Mouse (Mus musculus) gastrocnemius, adult 2 months (tissue): ENCODE measurements at regions not wholly inside any gene's neighbourhood (a gene's known extent, or its start where the extent isn't known, plus 50 kb on each side); places are given as distances from the start of the nearest gene placed in this dataset.

Source experiments
- DNase-seq: peaks from one replicate; pipeline ENCODE4 v3.0.0; 2022
- H3K27ac ChIP-seq: fragments of 200-600 bp; 2 replicates; pipeline ENCODE4 v1.8.1; 2022; ENCODE audit warnings: mild to moderate bottlenecking
- H3K4me3 ChIP-seq: fragments of 200-600 bp; 2 replicates; pipeline ENCODE4 v1.8.1; 2022; ENCODE audit warnings: mild to moderate bottlenecking, moderate library complexity
- CTCF ChIP-seq: fragments of 200-600 bp; IDR thresholded peaks from 2 replicates; pipeline ENCODE4 v1.8.1; 2022; ENCODE audit warnings: antibody characterized with exemption, mild to moderate bottlenecking, moderate library complexity
- intact Hi-C: fragments of 180-260 bp; cut with DNase I; formaldehyde crosslinking; loops from one replicate; pipeline ENCODE4 v1.15.1; 2025

DNA sequence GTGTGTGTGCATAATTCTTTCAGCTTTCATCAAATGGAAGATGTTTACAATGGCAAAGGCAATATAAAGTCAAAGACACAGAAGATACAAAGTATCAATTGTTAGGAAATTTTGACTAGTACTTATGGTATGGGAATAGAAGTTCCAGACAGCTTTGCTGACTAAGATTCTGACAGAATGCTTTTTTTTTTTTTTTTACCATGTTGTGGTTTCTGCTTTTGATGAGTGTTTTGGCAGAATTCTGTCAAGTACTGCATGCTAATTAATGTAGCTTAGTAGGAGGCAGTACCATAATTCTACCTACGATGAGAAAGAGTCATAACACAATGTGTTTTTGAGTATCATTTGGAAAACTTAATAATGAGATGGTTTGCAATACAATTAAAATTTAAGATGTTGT lies 215.3 kb upstream of the Tet2 start:
- no peak for TF ChIP-seq CTCF
- DNase-seq, result no peak
- intact Hi-C loops, result no loop called here
- H3K4me3 ChIP-seq, result no peak overlapping the region
- H3K27ac ChIP-seq, result no peak overlapping the region

DNA sequence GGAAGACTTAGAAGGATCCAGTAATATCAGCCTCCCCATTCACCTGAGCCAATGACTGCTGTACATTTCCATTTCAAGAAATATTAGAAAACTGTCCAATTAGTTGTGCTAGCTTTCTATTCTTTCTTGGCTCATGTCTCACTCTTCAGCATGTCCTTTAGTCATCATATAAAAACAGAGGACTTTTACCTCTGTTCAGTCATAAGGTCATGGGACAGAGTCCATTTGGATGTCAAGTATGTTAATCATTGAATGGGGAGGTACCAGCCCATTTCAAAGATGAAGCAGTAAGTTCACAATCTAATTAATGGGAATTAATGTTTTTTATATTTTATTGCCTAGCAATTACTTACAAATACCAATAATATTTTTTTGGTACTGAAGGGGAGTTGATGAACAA lies 218.8 kb upstream of the Tet2 start:
- no peak for TF ChIP-seq CTCF
- DNase-seq, result no peak
- no peak overlapping the region for H3K27ac ChIP-seq
- H3K4me3 ChIP-seq, result no peak overlapping the region
- intact Hi-C loops, result no loop called here

DNA sequence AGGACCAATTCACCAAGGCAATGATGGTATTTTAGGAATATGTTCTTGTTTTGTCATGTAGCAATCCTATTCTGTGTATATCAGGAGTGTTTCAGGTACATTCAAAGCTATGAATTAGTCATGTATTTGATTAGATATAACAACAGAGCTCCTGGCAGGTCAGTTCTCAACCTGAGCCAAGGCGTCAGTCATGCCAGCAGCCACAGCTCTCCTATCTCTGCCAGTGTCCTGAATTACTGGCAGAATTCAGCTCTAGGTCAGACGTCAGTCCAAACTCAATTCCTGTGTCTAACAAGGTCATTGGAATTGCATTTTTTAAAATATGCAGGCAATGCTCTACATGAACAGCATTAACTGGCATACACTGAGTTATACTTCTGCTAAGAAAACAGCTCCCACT lies 228.6 kb upstream of the Tet2 start:
- H3K4me3 ChIP-seq, result no peak overlapping the region
- intact Hi-C loops, result no loop called here
- no peak for TF ChIP-seq CTCF
- H3K27ac ChIP-seq, result no peak overlapping the region
- no peak for DNase-seq

DNA sequence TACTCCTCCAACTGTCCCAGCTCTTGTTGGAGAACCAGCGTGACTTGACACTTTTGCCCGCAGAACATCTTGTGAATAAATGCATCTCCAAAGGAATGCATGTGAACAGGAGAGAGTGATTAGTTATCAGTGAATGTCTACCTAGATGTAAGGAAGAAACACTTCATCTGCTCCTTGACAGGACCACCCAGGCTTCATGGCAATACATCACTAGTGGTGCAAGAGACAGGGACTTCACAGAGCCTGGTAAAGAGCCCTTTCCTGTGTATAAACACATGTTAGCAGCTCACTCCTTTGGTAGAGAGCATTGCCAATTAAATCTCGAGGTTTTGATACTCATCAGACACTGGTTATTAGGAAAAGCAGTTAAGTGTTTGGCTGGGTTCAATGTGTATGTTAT lies 229.3 kb upstream of the Tet2 start:
- intact Hi-C loops, result no loop called here
- Histone ChIP-seq H3K27ac (no peak overlapping the region), H3K4me3 (no peak overlapping the region)
- no peak for TF ChIP-seq CTCF
- DNase-seq, result no peak

DNA sequence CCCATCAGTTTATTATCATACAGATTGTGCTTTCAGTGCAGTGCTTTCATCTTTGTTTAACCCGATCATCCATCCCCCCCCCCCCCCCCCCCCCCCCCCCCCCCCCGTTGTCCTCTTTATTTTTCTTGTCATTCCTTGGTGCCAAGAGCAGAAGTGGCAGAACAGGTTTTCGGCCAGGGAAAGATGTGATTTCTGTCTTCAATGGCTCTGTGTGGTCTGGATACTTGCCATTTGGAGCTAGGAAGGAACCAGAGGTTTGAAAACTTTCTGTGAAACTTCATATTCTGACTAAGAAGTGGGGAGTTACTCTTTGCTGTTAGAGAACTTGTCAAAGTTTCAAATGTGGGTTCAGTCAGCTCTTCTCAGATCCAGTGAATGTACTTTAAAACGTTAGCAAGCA lies 231.1 kb upstream of the Tet2 start:
- TF ChIP-seq CTCF, result no peak
- no peak overlapping the region for H3K4me3 ChIP-seq
- DNase-seq, result no peak
- intact Hi-C loops, result no loop called here
- no peak overlapping the region for H3K27ac ChIP-seq

DNA sequence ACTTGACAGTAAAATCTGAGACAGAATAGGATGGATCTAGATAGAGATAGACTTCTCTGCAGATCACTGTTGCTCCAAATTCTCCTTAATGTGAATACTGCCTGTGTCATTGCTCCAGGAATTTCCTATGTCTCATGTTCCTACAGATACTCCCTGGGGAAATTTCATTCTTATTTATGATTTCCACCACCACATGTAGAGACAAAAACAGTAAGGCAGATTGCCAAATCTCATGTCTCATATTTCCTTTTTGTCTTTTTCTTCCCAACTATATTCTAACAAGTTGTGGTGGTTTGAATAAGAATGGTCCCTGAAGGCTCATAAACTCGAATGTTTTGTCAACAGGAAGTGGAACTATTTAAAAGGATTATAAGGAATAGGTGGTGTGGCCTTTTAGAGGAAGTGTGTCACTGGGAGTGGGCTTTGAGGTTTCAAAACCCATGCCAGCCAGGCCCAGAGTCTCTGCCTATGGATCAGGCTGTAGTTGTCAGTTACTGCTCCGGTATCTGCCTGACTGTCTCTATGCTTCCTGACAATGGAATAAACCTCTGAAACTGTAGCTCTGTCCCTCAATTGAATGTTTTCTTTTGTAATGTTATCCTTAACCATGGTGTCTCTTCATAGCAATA lies 234.3 kb upstream of the Tet2 start:
- no peak for TF ChIP-seq CTCF
- Histone ChIP-seq H3K4me3 (no peak overlapping the region), H3K27ac (no peak overlapping the region)
- intact Hi-C loops, result no loop called here
- no peak for DNase-seq

DNA sequence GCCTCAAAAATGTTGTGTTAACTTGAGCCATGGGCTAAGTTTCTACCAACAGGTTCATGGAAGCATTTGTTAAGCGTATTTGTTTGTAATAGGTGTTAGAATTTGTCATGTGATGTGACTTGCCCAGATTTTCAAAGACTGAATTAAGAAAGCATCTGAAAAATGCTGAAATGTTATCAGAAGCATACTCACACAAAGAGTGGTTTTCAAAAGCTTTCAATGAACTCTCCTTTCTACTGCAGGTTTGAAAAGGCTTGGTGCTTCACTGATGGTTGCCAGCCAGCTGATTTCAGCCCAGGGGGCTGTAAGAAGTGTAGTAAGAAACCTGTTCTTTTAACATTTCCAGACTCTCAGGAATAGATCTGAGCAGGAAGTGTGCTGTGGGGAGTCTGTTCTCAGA lies 238.1 kb upstream of the Tet2 start:
- intact Hi-C loops, result no loop called here
- DNase-seq, result no peak
- TF ChIP-seq CTCF, result no peak
- Histone ChIP-seq H3K27ac (no peak overlapping the region), H3K4me3 (no peak overlapping the region)

DNA sequence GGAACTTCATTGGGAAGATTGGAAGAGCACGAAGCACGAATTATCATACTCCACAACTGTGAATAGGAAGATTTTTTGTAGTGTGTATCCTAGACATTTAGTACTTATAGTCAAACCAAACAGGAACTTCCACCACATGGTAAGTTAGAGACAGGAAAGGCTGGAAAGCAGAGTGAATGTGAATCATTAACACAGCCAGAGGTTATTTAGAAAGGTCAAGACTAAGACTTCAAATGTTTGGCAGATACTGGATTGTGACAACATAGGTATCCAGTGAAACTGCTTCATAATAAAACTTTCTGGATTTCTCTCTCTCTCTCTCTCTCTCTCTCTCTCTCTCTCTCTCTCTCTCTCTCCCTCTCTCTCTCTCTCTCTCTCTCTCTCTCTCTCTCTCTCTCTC lies 246.4 kb upstream of the Tet2 start:
- H3K4me3 ChIP-seq, result no peak overlapping the region
- no peak overlapping the region for H3K27ac ChIP-seq
- intact Hi-C loops, result no loop called here
- no peak for TF ChIP-seq CTCF
- DNase-seq, result no peak

DNA sequence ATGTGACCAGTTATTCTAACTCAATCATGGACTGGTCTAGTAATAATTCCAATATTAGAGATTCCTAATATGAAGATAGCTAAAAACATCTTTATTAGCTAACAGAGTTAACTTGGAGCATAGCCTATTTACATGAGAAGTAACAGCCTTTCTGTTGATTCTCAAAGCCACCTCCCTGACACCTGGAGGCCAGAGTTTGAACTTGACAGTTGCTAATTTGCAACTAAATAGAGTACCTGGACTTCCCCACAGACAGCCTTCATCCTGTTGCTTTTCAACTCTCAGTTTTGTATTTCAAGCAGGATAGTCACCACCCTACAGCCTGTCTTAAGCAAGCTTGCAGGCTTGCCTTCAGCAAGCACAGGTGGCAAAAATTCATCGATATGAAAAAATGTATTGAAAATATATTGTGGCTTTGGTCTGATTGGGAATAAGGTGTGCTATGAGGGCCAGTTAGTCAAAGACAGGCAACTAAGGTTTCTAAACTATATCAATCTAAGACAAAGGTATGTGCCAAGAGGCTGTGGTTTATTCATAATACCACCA lies 264.1 kb upstream of the Tet2 start:
- no peak overlapping the region for H3K27ac ChIP-seq
- DNase-seq, result no peak
- TF ChIP-seq CTCF, result no peak
- H3K4me3 ChIP-seq, result no peak overlapping the region
- intact Hi-C loops, result no loop called here

DNA sequence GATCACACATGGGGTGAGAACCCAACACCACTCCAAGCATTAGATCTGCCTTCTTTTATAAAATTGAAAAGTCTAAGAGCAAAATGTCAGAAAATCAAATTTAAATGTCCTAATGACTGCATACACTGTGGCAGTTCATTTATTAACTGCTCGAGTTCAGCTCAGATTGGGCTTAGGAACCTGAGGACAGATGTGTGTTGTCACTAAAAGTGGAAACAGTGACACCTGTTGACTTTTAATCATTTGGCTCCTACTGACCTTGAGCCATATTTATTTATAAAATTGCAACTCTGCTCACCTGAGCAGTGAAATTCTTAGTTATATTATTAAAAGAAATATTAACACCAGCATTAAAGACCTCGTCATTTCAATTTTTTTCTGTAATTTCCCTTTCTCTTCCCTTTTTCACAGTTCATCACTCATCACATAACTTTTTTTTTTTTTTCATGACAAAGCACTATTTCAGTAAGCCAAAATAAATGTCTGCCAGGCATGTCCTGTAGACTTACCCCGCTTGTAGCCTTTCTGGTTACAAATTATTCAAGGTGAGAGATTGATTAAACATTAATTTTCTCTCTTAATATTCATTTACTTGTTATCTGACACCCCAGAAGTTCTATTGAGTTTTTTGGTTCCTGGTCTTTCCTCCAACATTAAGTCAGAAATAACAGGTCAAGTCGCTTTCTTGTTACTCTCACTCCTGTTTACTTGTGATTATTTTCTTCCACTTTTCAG lies 274.2 kb upstream of the Tet2 start:
- Histone ChIP-seq H3K27ac (no peak overlapping the region), H3K4me3 (no peak overlapping the region)
- TF ChIP-seq CTCF, result no peak
- DNase-seq, result no peak
- intact Hi-C loops, result no loop called here

DNA sequence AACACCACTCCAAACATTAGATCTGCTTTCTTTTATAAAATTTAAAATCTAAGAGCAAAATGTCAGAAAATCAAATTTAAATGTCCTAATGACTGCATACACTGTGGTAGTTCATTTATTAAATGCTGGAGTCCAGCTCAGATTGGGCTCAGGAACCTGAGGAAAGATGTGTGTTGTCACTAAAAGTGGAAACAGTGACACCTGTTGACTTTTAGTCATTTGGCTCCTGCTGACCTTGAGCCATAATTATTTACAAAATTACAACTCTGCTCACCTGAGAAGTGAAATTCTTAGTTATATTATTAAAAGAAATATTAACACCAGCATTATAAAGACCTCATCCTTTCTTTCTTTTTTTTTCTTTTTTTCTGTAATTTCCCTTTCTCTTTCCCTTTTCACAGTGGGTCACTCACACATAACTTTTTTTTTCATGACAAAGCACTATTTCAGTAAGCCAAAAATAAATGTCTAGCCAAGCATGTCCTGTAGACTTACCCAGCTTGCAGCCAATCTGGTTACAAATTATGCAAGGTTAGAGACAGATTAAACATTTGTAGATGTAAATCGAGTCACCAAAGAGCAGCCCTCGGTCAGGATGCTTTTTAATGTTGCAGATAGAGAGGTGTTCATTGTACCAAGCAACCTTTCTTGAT lies 288.9 kb upstream of the Tet2 start:
- DNase-seq, result no peak
- no peak; the same call in 1 of the 2 replicates for TF ChIP-seq CTCF
- H3K4me3 ChIP-seq, result no peak overlapping the region
- no peak overlapping the region for H3K27ac ChIP-seq
- intact Hi-C loops, result no loop called here

DNA sequence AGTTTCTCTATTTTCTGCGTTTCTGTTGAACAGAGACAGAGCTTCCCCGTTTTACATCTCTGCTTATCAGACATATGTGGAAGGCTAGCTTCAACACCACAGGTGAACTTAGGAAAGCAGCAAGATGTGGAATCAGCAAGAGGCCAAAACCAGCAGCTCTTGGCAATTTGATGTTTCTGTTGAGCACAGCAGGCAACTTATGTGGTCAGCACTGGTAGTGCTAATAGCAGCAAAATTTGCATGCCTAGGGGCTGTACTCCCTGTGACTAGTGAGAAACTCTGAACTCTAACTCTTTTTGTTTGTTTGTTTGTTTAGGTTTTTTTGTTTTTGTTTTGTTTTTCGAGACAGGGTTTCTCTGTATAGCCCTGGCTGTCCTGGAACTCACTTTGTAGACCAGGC lies 289.5 kb upstream of the Tet2 start:
- no peak for DNase-seq
- Histone ChIP-seq H3K4me3 (no peak overlapping the region), H3K27ac (no peak overlapping the region)
- no peak for TF ChIP-seq CTCF
- intact Hi-C loops, result no loop called here

DNA sequence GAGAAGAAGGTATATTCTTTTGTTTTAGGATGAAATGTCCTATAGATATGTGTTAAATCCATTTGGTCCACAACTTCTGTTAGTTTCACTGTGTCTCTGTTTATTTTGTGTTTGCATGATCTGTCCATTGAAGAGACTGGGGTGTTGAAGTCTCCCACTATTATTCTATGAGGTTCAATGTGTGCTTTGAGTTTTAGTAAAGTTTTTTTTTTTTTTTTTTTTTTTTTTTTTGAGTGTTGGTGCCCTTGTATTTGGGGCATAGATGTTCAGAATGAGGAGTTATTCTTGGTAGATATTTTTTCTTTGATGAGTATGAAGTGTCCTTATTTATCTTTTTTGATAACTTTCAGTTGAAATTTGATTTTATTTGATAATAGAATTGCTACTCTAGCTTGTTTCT lies 301.4 kb upstream of the Tet2 start:
- no peak for TF ChIP-seq CTCF
- intact Hi-C loops, result no loop called here
- Histone ChIP-seq H3K4me3 (no peak overlapping the region), H3K27ac (no peak overlapping the region)
- DNase-seq, result no peak
